Mouse (Mus musculus) adrenal gland, adult (tissue): ENCODE results near the gene Ptgis.
"Not testable (repeated sequence)": the region's sequence is repeated elsewhere in the genome, so short reads cannot be mapped to it uniquely, and the experiment has no call there.

Experiments used
- DNase-seq, 2 experiments: peaks; one replicate each; pipeline ENCODE4 v3.0.0; 2022 to 2023; ENCODE audit warnings: low spot score in 1 of 2; ENCODE audit not compliant: inconsistent age in 2 of 2

The Ptgis gene

DNA sequence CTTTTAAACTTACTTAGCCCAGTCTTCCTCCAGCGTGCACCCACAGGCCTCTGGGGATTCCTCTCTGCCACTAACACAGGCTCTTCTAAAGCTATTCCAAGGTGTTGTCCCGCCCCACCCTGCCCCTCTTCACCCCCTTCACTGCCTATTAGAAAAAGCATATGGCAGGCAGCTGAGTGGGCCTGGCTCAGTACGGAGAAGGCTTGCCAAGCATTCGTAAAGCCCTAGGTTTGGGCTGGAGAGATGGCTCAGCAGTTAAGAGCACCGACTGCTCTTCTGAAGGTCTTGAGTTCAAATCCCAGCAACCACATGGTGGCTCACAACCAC lies 7.4 kb downstream of the Ptgis start:
- no peak for DNase-seq

DNA sequence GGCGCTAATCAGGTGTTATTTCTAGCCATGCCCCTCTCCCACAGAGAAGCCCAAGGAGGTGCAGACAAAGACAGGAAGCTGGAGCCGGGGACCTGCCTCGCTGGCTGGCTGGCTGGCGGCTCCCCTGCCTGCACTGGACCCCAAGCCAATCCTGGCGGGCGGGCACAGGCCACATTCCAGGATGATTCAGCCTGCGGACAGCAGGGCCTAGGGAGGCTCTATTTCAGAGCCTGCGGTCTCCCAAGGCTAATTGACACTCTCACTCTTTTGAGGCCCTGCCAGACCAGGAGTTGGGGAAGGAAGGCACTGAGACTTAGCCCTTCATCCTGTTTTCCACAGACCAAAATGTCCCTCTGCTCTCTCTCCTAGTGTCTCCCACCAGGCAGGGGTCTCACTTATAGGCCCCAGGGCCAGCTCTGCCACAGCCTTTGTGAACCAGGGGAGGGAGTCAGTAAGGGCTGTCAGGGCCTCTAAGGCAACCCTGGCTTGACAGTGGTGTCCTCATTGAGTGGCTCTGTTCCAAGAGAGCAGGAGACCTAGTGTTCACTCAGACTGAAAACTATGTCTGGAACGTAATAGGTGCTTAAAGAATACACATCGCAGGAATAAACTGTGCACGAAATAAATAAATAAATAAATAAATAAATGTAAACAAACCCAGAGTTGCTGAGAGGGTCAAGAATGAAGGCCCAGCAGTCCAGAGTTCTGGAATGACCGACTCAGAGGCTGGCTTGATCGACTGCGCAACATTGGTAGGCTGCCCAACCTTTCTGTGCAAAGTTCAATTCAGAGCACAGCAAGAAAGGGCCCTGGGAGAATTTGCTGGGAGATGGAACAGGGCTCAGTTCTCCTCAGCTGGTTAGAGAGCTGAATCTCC lies 8.0 kb downstream of the Ptgis start:
- DNase-seq, result peak; percentile 91 to 95

DNA sequence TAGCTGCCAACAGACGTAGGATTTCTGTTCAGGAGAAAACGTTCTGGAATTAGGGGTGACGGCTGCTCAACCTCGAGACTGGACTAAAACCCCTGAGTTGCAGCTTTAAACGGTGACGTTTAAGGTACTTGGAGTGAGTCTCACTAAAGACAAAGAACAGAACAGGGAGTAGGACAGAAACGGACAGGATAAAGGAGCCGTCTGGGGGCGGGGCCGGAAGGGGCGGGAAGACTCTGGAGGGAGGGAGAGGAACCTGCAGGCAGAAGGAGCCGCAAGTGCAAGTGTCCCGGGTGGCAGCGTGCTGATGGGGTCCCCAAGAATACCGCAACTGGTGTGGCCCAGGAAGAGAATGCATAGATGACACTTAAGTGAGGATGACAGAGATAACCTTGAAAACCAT lies 9.8 kb downstream of the Ptgis start:
- peak; percentile 55 to 87 for DNase-seq

DNA sequence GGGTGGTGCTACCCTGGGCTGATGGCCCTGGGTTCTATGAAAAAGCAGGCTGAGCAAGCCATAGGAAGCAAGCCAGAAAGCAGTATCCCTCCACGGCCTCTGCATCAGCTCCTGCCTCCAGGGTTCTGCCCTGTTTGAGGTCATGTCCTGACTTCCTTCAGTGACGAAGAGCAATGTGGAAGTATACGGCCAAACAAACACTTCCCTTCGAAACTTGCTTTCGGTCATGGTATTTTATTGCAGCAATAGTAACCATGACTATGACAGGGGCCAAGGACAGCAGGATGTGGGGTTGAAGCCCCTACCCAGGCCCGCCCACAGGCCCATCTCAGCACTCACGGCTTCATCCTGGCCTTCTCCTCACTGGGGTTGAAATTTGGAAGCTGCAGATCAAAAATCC lies 15.5 kb downstream of the Ptgis start:
- no peak for DNase-seq

DNA sequence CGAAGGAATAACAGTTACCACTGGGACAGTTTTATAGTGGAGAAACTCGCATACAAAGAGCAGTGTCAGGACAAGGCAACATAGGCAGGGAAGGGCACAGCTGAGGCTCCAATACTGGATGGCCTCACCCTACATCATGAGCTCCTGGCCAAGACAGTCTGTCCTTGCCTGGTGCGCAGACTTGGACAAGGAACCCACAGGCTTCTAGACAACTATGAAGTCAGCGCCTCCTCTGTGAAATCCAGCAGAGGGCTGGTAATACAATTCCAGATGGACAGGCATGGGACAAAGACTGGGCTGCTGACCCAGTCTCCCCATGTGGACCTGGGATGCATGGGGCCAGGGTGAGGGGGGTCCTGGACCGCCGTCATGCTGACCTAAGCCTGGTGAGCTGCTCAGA lies 16.2 kb downstream of the Ptgis start:
- DNase-seq, result no peak

DNA sequence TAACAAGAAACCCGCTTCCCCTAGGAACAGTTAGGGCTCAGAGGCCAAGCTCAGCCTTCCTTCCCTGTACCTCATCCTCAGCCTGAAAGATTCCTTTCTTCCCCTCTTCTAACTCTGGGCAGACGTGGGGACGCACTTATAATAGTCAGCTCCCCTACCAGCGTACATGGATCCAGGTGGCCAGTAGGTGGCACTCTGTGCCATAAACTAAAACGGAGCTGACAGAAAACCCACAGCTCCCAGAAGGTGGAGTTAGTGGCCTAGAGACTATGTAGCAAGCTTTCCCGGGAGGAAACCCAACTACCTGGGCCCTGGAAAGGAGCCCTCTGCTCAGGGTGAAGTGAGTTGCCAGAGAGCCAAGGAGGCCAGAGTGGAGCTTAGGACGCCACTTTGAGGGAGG lies 18.3 kb downstream of the Ptgis start:
- peak; percentile 84 to 94 for DNase-seq

DNA sequence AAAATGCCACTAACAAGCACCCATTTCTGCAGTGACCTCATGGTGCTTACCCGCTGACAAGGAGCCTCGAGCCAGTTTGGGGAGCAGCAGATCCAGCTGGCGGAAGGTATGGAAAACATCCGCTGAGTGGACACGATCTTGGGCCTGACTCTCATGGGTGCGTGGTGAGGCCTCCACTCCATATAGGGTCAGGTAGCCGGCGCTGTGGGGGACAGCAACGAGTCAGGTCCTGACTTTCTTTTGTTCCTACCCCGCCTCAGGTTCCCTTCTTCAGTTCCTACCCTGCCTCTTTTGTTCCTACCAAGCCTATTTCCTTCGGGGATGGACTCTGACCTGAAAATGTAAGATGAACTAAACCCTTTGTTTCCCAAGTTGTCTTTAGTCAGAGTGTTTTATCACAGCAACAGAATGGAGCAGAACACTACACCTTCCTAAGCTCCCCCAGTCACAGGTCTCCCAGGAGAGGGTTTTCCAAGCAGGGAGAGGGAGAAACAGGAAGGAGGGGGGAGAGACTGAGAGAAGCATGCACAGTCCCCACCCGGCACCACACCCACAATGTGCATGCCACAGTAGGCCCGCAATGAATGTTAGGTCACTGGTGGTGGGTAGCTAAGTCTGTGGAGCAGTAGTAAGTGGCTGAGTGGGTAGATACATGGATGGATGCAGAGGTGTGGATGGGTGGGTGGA lies 19.1 kb downstream of the Ptgis start:
- no peak for DNase-seq

DNA sequence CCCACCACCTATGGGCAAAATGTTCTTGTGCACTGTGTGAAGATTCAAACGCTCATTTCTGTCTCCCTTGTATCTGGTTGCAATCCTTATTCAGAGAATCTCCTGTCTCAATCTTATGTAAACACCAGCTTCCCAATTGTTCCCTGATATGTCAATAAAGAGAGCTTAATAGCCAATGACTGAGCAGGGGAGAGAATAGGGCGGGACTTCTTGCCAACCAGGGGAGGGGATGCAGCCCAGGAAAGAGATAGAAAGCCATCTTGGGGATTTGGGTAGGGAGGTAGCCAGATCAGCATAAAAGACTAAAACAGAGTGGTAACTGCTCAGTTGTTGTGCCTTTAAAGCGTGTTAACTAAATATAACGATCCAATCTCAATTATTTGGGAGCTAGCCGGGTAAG lies 19.7 kb downstream of the Ptgis start:
- DNase-seq, result no peak

DNA sequence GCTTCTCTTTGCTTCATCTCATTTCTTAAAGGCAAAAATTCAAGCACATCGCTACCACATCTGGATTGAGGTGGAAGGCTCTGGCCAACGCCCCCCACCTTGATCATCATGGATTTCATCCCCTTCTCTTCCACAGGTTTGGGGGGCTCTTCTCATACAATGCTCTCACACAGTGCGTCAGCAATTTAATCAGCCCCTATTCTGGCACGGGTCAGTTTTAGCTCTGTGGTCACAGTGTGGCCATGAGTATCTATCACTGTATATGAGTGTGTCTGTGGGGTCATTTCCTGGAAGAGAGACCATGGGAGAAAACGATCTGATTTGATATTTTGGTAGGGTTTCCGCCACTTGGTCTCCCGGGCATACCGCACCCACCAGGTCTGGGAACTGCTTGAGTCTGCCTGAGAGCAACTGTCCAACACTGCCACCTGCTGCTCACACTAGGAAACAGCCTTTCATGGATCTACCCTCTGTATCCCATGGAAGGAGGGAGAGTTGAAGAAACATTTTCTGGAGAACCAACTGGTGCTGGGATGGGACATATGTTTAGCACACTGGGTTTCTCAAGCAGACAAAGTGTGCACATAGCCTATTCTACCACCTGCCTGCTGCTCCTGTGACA lies 21.1 kb downstream of the Ptgis start:
- DNase-seq, result peak; percentile 81 to 95

DNA sequence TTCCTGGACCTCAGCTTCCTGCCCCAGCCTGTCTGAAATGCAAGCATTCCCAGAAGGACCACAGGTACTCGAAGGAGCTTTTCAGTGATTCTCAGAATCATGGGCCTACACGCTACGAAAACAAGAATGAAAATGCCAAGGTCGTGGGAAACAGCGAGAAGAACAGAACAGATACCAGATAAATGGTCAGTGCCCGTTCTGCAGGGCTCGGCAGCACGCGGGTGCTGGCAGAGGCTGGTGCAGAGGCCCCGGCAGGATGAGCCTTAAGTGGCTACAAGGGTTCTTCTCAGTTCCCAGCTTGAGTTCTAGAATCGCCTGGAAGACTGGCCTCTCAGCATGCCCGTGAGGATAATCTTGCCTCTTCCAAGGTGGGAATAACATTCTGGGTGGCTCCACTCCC lies 26.7 kb downstream of the Ptgis start:
- peak; percentile 75 to 84 for DNase-seq

DNA sequence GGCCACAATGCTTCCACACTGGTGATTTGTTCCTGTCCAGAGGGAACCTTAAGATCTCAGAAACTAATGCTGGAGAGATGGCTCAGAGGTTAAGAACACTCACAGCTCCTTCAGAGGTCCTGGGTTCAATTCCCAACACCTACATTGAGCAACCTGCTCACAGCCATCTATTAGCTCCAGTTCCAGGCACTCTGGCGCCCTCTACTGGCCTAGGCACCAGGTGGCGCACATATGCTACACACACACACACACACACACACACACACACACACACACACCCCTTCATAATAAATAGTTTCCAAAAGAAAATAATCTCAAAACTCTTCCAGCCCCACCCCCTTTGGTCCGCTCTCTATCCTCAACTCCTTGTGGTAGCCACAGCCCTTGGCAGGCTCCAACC lies 27.3 kb downstream of the Ptgis start:
- peak in 1 of 2 experiments; percentile 56 for DNase-seq

DNA sequence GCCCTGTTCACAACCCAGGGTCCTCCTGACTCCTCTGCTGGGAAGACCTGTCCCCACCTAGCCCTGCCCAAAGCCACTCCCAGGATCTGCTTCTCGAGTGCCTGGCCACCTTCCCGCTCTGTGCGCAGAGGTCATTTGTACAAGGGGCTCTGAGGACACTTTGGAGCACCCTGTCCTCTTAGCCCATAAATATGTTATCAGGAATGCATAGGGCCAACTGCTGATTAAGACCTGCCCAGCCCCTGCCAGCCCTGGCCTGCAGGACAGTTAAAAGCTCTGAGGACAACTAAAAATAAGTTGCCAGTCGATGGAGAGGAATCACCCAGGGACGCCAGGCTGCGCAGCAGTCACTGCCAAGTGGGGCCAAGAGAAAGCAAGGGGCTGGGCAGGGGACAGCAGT lies 27.9 kb downstream of the Ptgis start:
- no peak for DNase-seq

DNA sequence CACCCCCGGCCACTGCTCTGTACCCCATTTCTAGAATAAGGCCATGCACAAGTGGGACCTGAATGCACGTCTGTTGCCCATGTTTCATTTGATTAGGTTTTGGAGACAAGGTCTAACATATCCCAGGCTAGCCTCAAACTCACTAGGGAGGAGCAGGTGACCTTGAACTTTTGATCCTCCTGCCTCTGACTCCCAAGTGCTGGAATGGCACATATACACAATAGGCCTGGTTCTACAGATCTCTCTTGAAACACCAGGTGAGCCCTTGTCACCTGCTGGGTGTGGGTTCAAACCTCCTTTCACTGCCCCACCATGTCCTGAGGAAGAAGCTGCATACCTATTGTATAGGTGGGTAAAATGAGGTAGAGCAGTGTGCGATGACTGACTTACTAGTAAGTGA lies 28.3 kb downstream of the Ptgis start:
- no peak for DNase-seq

DNA sequence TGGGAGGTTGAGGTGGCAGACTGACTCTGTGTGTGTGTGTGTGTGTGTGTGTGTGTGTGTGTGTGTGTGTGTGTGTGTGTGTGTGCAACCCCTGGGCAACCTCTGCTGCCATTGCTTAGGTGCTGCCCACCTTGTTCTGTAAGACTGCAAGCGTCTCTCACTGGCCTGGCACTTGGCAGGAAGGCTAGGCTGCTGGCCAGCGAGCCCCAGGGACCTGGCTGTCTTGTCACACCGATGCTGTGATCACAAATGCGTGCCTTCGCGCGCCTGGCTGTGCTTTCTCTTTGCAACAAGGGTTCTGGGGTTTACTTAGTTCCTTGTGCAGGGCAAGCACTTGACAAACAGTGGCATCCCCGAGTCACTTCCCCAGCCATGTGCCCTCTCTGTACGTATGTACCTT lies 30.5 kb downstream of the Ptgis start:
- DNase-seq, result no peak

DNA sequence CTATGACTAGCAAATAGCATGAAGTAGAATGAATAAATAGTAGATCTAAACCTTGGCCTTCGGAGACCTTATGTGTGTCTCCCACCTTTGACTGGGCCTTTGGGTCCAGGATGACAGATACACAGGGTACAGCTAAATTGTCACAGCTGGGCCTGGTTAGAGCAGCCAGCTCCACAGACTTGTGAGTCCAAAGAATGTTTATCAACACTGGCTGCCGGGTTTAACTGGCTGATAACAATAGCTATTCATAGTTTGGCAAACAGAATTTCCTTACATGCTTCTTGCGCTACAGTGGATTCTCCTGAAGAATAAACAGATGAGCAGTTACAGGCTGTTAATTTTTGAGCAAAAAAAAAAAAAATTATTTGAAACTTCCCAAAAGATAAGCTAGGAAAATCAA lies 31.4 kb downstream of the Ptgis start:
- DNase-seq, result no peak

DNA sequence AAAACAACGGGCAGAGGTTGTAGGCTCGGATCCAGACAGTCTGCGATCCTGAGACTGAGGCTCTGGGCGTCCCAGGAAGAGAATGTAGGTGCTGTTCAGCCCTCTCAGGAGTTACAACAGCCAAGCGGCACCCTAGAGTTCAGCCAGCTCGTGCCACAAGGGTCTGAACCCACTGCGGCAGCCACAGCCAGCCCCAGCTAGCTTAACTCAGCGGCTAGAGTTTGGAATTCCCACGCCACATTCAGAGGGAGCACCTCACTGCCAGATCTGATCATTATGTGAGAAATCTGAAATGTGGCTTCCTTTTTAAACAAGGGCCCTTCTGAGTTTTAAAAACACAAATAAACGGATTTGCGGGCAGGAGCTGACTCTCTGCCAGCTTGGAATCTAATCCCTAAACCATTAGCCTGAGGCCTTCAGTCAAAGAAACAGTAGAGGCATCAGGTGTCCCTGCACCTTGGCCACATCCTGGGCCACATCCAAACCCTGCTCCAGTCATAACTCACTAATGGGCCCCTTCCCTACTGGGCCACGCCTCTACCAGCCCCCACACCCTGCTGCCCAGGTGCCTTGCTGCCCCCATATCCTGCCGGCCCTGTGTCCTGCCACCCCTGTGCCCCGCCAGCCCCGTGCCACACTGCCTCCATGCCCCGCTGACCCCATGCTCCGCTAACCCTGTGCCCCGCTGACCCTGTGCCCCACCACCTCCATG lies 34.3 kb downstream of the Ptgis start:
- no peak for DNase-seq

DNA sequence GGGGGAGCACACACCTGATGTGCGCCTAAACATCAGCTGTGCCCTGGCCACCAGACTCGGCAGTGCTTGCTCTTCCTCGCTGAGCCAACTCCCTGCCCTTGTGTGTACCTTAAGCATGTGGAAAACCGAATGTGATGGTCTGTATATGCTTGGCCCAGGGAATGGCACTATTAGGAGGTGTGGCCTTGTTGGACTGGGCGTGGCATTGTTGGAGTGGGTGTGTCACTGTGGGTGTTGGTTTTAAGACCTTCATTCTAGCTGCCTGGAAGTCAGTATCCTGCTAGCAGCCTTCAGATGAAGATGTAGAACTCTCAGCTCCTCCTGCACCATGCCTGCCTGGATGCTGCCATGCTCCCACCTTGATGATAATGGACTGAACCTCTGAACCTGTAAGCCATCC lies 35.7 kb downstream of the Ptgis start:
- not testable (repeated sequence) for DNase-seq

DNA sequence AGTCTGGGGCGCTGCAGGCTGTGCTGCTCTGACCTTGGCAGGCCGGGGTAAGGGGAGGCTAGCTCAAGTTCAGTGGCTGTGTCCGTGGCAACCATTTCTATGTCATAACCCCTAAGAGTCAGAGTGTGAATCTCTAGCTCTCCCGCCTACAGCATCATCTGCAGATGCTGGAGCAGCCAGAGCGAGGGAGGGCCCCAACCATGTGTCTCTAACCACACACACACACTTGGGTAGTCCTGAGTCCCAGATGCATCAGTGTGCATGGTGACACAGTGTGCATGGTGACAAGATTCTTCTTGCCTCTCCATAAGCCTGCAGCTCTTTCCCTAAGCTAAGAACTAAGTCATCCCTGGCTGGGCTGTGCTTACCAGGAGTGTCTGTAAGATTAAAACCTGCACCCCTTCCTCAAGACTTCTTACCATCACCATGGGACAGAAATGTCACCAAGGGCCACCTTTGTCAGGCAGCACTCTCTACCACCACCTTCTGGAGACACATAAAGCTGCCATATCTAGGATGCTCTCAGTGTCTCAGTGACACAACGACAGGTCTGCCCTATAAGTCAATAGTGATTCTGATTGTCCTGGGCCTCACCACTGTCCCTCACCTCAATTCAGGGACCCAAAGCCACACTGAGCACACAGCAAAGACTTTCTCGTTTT lies 36.8 kb downstream of the Ptgis start:
- no peak for DNase-seq

DNA sequence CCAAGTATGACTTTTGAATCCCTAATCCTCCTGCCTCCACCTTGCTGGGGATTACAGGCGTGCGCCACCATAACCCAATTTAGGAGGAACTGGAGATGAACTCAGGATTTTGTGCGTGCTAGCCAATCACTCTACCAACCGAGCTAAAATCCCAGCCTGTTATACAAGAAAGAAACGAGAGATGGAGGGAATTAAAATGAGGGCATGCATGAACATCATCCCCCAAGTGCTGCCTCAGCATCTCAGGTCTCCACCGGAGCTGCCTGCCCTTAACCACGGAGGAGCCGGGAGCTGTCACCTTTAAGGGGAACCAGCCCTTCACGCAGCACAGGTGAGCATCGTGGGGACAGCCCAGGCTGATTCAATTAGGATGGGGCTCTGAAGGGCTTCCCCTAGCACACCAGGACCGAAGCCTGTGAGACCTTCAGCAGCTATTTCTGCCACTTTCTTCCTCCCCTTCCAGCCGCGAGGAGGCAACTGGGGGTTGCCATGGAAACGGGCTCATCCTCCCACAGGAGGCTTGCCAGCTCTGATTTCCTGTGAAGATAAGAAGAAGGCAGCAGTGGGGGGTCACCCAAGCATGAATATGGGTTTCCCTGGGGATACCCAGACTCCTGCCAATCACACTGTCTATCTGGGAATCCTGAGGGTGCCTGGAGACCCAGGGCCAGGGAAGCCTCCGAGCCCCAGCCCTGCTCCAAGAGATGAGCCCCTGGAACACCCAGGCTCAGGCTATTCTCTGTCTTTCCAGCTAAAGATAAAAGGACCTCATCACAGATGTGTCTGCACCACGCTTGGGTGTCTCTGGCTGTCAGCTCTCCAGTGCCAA lies 38.7 kb downstream of the Ptgis start:
- peak; percentile 43 to 68 for DNase-seq
